Mouse (Mus musculus): ENCODE results near the gene Gm10300. TPM values are rescaled to one million over a fixed set of nuclear protein-coding genes. Genes with fewer than 3 reads are reported as not detected.

Gene Gm10300
- polyA plus RNA-seq, 1 experiment from 2014 or later: 0.18 TPM

DNA sequence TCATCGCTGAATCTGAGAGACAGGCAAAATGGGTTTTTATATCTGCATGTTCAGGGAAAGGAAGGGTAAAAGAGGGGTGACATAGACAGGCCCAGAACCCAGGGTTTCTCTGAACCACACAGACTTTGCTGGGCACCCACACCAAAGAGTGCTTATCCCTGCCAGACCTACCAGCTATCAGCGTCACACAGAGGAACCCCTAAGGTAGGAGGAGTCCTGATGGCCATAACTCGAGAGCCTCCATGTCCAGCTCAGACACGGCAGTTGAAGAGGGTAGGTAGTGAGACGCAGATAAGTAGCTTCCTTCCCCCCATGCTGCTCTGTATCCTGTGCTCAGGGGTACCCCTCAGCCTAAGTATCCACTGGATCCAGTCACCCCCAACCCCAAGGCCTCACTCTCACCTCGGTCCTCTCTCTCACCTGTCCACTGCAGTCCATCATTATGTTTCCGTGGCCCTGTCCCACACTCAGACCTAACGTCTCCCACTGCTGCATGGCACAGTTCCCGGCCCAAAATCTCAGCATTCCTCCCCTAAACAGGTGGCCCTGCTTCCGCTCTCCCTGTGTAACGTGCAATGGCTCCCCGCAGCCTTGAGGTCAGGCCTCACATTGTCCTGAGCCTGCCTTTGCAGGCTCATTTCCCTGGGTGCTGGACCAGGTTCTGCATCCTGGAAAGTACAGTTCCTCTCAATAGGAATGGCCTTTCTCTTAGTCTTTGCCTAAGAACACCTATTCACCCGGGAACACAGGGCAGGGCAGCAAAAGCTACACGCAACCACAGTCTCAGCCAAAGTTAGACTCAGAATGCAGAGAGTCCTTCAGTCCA lies 7.2 kb upstream of the Gm10300 start:
- DNase-seq (ENCODE audit: low spot score) (no peak), ATAC-seq (no peak)
- no peak for TF ChIP-seq EP300 (IDR thresholded peaks at IDR 0.05)
- no peak for TF ChIP-seq CTCF (IDR thresholded peaks at IDR 0.05)
- Histone ChIP-seq H3K9me3 (ENCODE audit: low read length) (no peaks in the 10 kb centered on the region), H3K4me1 (ENCODE audit: insufficient read depth, low read depth, low read length) (peaks cover 8% of the 10 kb centered on the region; the same call in 1 of the 2 replicates), H3K4me3 (ENCODE audit: low read depth, low read length) (no peak overlapping the region), H3K27ac (ENCODE audit: low read length) (no peak overlapping the region), H3K27me3 (replicated peaks; ENCODE audit: insufficient read depth, low read length) (no peaks in the 10 kb centered on the region), H3K4me2 (replicated peaks; ENCODE audit: low read depth, low read length) (no peak overlapping the region), H3K36me3 (ENCODE audit: insufficient read depth, low read length) (no peaks in the 10 kb centered on the region), H3K9ac (replicated peaks; ENCODE audit: low read depth) (no peak overlapping the region)
- WGBS: 86% methylated on average over 14 of the region's 14 CpGs

DNA sequence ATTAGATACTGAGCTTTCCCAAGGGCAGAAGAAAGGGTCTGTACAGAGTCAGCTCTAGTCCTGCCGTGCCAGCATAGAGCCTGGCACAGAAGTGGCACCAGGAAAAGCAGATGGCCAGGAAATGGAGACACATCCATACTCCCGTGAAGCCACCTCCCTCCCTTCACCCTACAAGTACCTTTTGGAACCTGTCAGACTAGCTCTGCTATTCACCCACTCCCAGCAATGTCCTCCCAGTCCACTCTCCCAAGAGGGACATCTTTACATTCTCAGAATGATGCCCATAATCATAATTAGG lies 6.6 kb upstream of the Gm10300 start:
- no peak for ATAC-seq

DNA sequence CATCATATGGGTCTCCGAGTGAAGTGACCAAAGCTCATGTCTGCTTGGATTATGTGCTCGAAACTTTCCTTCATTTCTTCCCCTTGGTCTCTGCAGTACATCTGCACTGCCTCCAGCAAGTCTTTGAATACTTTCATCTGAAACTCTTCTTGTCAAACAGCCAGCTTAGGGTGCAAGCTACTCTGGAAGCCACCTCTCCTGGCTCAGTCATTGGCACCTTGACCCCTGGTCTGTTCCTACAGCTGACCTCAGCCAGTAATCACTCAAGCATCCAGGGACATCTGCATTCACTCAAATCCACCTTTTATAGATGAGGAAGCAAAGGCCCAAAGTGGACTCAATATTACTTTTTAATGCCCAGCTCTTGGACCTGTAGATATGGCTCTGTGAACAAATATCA lies 2.8 kb upstream of the Gm10300 start:
- H3K36me3 ChIP-seq (ENCODE audit: insufficient read depth, low read length): no peaks in the 10 kb centered on the region
- 96% methylated on average over 2 of the region's 2 CpGs for WGBS
- no peak overlapping the region for H3K9ac ChIP-seq (replicated peaks; ENCODE audit: low read depth)
- DNase-seq (ENCODE audit: low spot score) (no peak), ATAC-seq (no peak)
- TF ChIP-seq EP300 (IDR thresholded peaks at IDR 0.05): no peak
- no peak for TF ChIP-seq CTCF (IDR thresholded peaks at IDR 0.05)
- no peak overlapping the region for H3K4me3 ChIP-seq (ENCODE audit: low read depth, low read length)
- no peak overlapping the region for H3K4me2 ChIP-seq (replicated peaks; ENCODE audit: low read depth, low read length)
- H3K4me1 ChIP-seq (ENCODE audit: insufficient read depth, low read depth, low read length): peaks cover 6% of the 10 kb centered on the region; the same call in 1 of the 2 replicates
- no peak overlapping the region for H3K27ac ChIP-seq (ENCODE audit: low read length)
- no peaks in the 10 kb centered on the region for H3K9me3 ChIP-seq (ENCODE audit: low read length)
- no peaks in the 10 kb centered on the region for H3K27me3 ChIP-seq (replicated peaks; ENCODE audit: insufficient read depth, low read length)

More for the DNA sequence above, 6.6 kb upstream of the Gm10300 start:
- Histone ChIP-seq H3K27ac (ENCODE audit: low read length) (no peak overlapping the region), H3K4me2 (replicated peaks; ENCODE audit: low read depth, low read length) (no peak overlapping the region), H3K4me3 (ENCODE audit: low read depth, low read length) (no peak overlapping the region), H3K36me3 (ENCODE audit: insufficient read depth, low read length) (no peaks in the 10 kb centered on the region), H3K27me3 (replicated peaks; ENCODE audit: insufficient read depth, low read length) (no peaks in the 10 kb centered on the region), H3K9ac (replicated peaks; ENCODE audit: low read depth) (no peak overlapping the region), H3K9me3 (ENCODE audit: low read length) (no peaks in the 10 kb centered on the region), H3K4me1 (ENCODE audit: insufficient read depth, low read depth, low read length) (peaks cover 8% of the 10 kb centered on the region; the same call in 1 of the 2 replicates)
- WGBS: 44% methylated on average over 2 of the region's 2 CpGs
- no peak for DNase-seq (ENCODE audit: low spot score)
- TF ChIP-seq EP300 (IDR thresholded peaks at IDR 0.05) (no peak), CTCF (IDR thresholded peaks at IDR 0.05) (no peak)

DNA sequence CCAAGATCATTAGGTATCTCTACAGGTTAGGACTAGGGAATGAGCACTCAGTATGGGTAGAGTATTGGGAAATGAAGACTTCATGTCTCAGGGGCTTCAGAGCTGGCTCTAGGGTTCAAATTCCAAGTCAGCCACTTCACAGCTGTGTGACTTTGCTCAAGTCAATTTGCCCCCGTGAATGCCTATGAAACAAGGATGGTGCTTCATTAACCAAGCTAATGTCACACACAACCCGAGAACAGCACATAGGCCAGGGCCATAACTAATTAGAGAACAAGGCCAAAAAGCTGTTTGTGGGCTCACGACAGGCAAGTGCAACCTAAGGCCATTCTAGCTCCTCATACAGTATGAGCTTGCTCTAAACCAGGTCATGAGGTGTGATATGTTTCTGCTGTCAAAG lies 2.3 kb upstream of the Gm10300 start:
- H3K36me3 ChIP-seq (ENCODE audit: insufficient read depth, low read length): no peaks in the 10 kb centered on the region
- H3K27me3 ChIP-seq (replicated peaks; ENCODE audit: insufficient read depth, low read length): no peaks in the 10 kb centered on the region
- DNase-seq (ENCODE audit: low spot score) (no peak), ATAC-seq (no peak)
- 81% methylated on average over 3 of the region's 3 CpGs for WGBS
- no peak overlapping the region for H3K4me3 ChIP-seq (ENCODE audit: low read depth, low read length)
- H3K4me1 ChIP-seq (ENCODE audit: insufficient read depth, low read depth, low read length): peaks cover 6% of the 10 kb centered on the region; the same call in 1 of the 2 replicates
- TF ChIP-seq EP300 (IDR thresholded peaks at IDR 0.05) (no peak), CTCF (IDR thresholded peaks at IDR 0.05) (no peak)
- no peaks in the 10 kb centered on the region for H3K9me3 ChIP-seq (ENCODE audit: low read length)
- no peak overlapping the region for H3K4me2 ChIP-seq (replicated peaks; ENCODE audit: low read depth, low read length)
- no peak overlapping the region for H3K9ac ChIP-seq (replicated peaks; ENCODE audit: low read depth)
- H3K27ac ChIP-seq (ENCODE audit: low read length): no peak overlapping the region

DNA sequence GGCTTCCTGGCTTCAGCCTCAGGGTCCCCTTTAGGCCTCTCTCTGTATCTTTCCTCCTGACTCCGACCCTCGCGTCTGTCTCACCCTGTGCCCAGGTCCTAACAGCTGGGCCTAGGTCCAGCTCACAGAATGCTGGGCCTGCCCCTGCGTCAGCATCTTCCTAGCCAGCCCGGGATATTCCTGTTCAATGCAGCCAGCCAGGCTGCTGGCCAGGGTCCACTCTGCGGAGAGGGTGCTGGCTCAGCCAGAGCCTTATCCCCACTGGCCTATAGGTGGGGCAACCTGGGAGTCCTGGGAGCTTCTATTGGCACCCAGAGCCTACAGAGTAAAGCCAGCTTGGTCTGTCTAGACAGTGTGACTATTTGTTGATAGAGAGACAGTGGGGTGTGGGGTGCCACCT lies 1.6 kb upstream of the Gm10300 start:
- WGBS: 80% methylated on average over 6 of the region's 6 CpGs
- Histone ChIP-seq H3K4me2 (replicated peaks; ENCODE audit: low read depth, low read length) (no peak overlapping the region), H3K36me3 (ENCODE audit: insufficient read depth, low read length) (no peaks in the 10 kb centered on the region), H3K4me1 (ENCODE audit: insufficient read depth, low read depth, low read length) (peaks cover 6% of the 10 kb centered on the region; the same call in 1 of the 2 replicates), H3K27me3 (replicated peaks; ENCODE audit: insufficient read depth, low read length) (no peaks in the 10 kb centered on the region), H3K9ac (replicated peaks; ENCODE audit: low read depth) (no peak overlapping the region), H3K4me3 (ENCODE audit: low read depth, low read length) (no peak overlapping the region), H3K9me3 (ENCODE audit: low read length) (no peaks in the 10 kb centered on the region), H3K27ac (ENCODE audit: low read length) (no peak overlapping the region)
- no peak for ATAC-seq
- TF ChIP-seq CTCF (IDR thresholded peaks at IDR 0.05) (no peak), EP300 (IDR thresholded peaks at IDR 0.05) (no peak)
- DNase-seq (ENCODE audit: low spot score): no peak

DNA sequence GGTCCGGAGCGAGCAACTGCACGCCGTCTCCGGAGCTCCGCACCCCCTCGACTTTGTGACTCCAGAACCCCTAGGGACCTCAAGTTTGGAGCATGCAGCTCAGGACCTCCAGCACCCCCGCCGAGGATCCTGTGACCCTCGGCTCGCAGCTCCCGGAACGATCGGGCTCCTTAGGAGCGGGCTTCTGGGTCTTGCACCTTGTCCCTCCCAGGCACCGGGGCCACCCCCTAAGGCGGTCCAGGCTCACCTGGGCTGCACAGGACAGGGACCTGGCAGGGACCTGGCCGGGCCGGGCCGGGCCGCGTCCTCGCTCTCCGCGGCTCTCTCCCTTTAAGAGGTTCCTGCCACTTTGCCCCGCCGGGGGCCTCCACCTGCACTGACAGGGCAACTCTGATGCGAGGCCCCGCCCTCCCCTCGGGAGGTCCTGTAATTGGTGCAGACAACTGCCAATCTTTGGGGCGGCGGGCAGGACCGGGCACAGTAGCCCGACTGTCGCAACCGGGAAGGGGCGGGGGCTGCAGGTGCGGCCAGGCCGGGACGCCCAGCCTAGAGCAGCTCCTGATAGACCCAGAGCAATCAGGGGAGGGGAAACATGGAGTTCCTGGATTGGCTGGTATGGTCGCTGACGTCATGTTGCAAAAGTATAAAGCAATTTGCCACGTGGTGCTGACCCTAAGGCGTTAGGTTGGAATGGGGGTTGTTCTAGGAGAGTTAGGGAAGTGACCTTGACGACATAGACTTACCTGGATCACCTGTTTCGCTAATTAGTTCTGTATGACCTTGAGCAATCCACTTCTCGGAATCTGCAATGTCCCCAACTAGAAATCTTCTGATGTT lies 654 bp downstream of the Gm10300 start, which contains the start of gene Epb41:
TSS of gene Epb41 (minus strand) at position 389 of the 837 bp plus-strand sequence.
- H3K27ac ChIP-seq (ENCODE audit: low read length): peak within 1 kb of the TSS; percentile 89
- WGBS: 2% methylated on average over 40 of the region's 47 CpGs
- peak within 1 kb of the TSS; percentile 79 for H3K4me3 ChIP-seq (ENCODE audit: low read depth, low read length)
- H3K9me3 ChIP-seq (ENCODE audit: low read length): no peaks in the 10 kb centered on the region
- peak within 1 kb of the TSS; percentile 99 for H3K4me2 ChIP-seq (replicated peaks; ENCODE audit: low read depth, low read length)
- peak; percentile 95 for ATAC-seq
- no peaks in the 10 kb centered on the region for H3K36me3 ChIP-seq (ENCODE audit: insufficient read depth, low read length)
- no peak; the same call in 1 of the 2 replicates for TF ChIP-seq EP300 (IDR thresholded peaks at IDR 0.05)
- TF ChIP-seq CTCF (IDR thresholded peaks at IDR 0.05): no peak
- peak; percentile 97 for DNase-seq (ENCODE audit: low spot score)
- H3K27me3 ChIP-seq (replicated peaks; ENCODE audit: insufficient read depth, low read length): no peaks in the 10 kb centered on the region
- H3K4me1 ChIP-seq (ENCODE audit: insufficient read depth, low read depth, low read length): peaks cover 6% of the 10 kb centered on the region; the same call in 1 of the 2 replicates
- H3K9ac ChIP-seq (replicated peaks; ENCODE audit: low read depth): peak within 1 kb of the TSS; percentile 77

Data from lung, postnatal 0 days (tissue).